Mouse (Mus musculus) embryonic facial prominence, embryonic 15.5 days (tissue): ENCODE results near the gene Fam219a. TPM values are rescaled to one million over a fixed set of nuclear protein-coding genes. Genes with fewer than 3 reads are reported as not detected.

ENCODE experiments used
- ATAC-seq: fragments of 200-750 bp; cut with Nextera tagmentation; 2 replicates; pipeline ENCODE4 v1.8.0; 2017; ENCODE audit warnings: low read depth, moderate TSS enrichment; ENCODE audit not compliant: insufficient number of reproducible peaks, low FRiP score, low TSS enrichment
- H3K27ac ChIP-seq: fragments of 300-500 bp; sonication (generic); replicated peaks from 2 replicates; pipeline ENCODE4 v1.5.1; 2015; ENCODE audit warnings: mild to moderate bottlenecking, inconsistent platforms
- H3K27me3 ChIP-seq: fragments of 300-500 bp; sonication (generic); 2 replicates; pipeline ENCODE4 v1.6.1; 2015; ENCODE audit warnings: inconsistent platforms
- H3K36me3 ChIP-seq: fragments of 300-500 bp; sonication (generic); 2 replicates; pipeline ENCODE4 v1.6.1; 2015; ENCODE audit warnings: mild to moderate bottlenecking, inconsistent platforms
- H3K4me1 ChIP-seq: fragments of 300-500 bp; sonication (generic); 2 replicates; pipeline ENCODE4 v1.6.1; 2015; ENCODE audit warnings: inconsistent platforms
- H3K4me2 ChIP-seq: fragments of 300-500 bp; sonication (generic); replicated peaks from 2 replicates; pipeline ENCODE4 v1.6.1; 2015; ENCODE audit warnings: mild to moderate bottlenecking, inconsistent platforms
- H3K4me3 ChIP-seq: fragments of 300-500 bp; sonication (generic); replicated peaks from 2 replicates; pipeline ENCODE4 v1.5.1; 2015; ENCODE audit warnings: mild to moderate bottlenecking, inconsistent platforms
- H3K9ac ChIP-seq: fragments of 300-500 bp; sonication (generic); 2 replicates; pipeline ENCODE4 v1.6.1; 2015; ENCODE audit warnings: inconsistent platforms
- H3K9me3 ChIP-seq: fragments of 300-500 bp; sonication (generic); replicated peaks from 2 replicates; pipeline ENCODE4 v1.6.1; 2016; ENCODE audit warnings: inconsistent platforms
- WGBS: fragments of 180-500 bp; shearing (Covaris S2); methylation state at CpG from one replicate; pipeline ENCODE4 v1.1.7; 2015; 5-methylcytosine and 5-hydroxymethylcytosine counted together
- polyA plus RNA-seq: library from polyadenylated mRNA; unstranded; fragments of >200 nt; fragmentation: Nextera tagmentation; extraction: Ambion mirVana; gene quantifications from 2 replicates; pipeline ENCODE4 v1.2.1, GENCODE M21; 2015

Fam219a gene
- polyA plus RNA-seq, 1 experiment from 2014 or later = 3.2 TPM

DNA sequence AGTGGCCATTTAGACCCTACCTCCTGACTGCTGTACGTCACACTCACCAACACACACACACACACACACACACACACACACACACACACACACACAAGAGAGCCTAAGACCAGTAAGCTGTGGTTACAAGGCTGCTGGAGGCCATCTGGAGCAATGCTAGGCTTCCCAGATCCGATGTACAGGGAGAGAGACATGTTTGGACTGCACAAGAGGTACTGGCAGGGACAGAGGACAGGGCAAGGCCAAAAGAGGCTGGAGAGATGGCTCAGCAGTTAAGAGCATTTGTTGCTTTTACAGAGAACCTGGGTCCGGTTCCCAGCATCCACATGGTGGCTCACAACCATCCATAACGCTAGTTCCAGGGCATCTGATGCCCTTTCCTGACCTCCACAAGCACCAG is 74.3 kb downstream of the Fam219a start:
- Histone ChIP-seq H3K4me2 (no peak overlapping the region), H3K4me1 (peaks cover 21% of the 10 kb centered on the region), H3K9me3 (no peaks in the 10 kb centered on the region), H3K27ac (no peak overlapping the region), H3K9ac (no peak overlapping the region), H3K27me3 (peaks cover 38% of the 10 kb centered on the region), H3K4me3 (no peak overlapping the region), H3K36me3 (no peaks in the 10 kb centered on the region)
- 81% methylated on average over 4 of the region's 4 CpGs for WGBS
- no peak for ATAC-seq

DNA sequence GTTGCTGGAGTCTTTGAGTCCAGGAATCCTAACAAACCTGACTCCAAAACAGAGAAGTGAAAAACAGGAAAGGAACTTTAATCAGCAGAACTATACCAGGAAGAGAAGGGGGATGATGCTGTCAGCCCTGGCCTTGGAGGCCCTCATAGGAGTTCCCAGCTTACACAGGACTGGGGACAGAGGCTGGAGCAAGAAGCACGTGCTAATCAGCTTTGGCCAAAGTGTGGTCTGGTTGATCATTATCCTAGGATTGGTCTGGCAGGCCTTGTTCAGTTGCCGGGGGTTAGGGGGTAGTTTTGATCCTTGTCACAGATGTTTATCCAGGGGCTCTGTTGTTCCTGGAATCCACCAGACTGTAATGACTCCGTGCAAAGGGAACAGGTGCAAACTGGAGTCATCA is 75.0 kb downstream of the Fam219a start:
- peaks cover 21% of the 10 kb centered on the region for H3K4me1 ChIP-seq
- H3K27ac ChIP-seq = no peak overlapping the region
- 37% methylated on average over 3 of the region's 3 CpGs for WGBS
- no peak overlapping the region for H3K9ac ChIP-seq
- ATAC-seq = no peak
- H3K27me3 ChIP-seq = peaks cover 31% of the 10 kb centered on the region
- H3K4me2 ChIP-seq = no peak overlapping the region
- H3K36me3 ChIP-seq = no peaks in the 10 kb centered on the region
- H3K4me3 ChIP-seq = no peak overlapping the region
- H3K9me3 ChIP-seq = no peaks in the 10 kb centered on the region

DNA sequence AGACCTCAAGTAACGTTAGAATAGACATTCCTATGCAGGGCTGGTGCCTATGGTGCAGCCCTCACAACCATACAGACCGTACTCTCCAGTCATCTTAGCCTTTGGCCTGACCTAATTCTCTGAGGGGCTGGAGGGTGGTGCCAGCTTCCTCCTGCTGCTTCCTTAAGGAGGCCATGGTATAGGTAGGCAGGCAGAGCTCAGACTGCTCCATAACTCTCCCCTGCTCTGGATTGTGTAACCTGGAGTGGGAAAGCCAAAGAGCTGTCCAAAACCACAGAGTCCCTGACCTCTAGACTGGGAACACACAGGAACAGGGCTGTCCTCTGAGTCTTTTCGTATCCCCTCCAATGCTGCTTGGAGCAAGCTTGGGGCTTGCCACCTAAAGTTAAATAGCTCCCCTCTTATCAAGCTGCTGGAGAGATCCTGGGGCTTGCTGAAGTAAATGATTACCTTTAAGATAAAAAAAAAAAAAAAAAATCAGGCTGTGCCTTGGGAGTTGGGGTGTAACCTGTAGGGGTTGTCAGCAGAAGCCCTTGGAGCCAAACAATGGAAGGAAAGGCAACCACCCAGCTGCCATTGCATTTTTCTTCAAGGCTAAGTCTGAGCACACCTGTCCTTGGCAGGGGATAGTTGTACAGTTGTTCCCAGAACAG is 75.7 kb downstream of the Fam219a start:
- 79% methylated on average over 3 of the region's 3 CpGs for WGBS
- no peak for ATAC-seq
- Histone ChIP-seq H3K27me3 (peaks cover 23% of the 10 kb centered on the region), H3K9ac (no peak overlapping the region), H3K9me3 (no peaks in the 10 kb centered on the region), H3K4me3 (no peak overlapping the region), H3K4me1 (peaks cover 13% of the 10 kb centered on the region), H3K36me3 (no peaks in the 10 kb centered on the region), H3K4me2 (no peak overlapping the region), H3K27ac (no peak overlapping the region)

DNA sequence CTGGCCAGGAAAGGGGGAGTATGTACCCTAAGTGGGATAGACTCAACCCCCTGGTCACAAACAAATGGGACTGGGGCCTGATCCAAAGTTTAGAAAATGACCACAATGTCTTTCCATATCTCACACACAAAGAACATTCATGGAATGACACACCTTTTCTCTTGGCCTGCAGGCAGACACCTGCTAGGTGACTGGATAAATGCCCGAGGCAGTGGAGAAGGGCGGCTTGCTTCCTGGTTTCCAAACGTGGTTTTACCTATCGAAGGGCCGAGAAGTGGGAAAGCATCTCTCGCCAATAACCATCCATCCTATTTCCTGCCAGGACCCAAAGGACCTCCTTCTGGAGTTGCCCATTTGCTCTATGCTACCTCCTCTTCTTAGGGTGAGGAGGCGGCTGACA is 76.4 kb downstream of the Fam219a start:
- peaks cover 17% of the 10 kb centered on the region for H3K27me3 ChIP-seq
- no peak overlapping the region for H3K9ac ChIP-seq
- WGBS = 79% methylated on average over 7 of the region's 7 CpGs
- H3K4me3 ChIP-seq = no peak overlapping the region
- ATAC-seq = no peak
- H3K4me1 ChIP-seq = peaks cover 7% of the 10 kb centered on the region
- H3K27ac ChIP-seq = no peak overlapping the region
- H3K36me3 ChIP-seq = no peaks in the 10 kb centered on the region
- H3K9me3 ChIP-seq = no peaks in the 10 kb centered on the region
- H3K4me2 ChIP-seq = no peak overlapping the region

DNA sequence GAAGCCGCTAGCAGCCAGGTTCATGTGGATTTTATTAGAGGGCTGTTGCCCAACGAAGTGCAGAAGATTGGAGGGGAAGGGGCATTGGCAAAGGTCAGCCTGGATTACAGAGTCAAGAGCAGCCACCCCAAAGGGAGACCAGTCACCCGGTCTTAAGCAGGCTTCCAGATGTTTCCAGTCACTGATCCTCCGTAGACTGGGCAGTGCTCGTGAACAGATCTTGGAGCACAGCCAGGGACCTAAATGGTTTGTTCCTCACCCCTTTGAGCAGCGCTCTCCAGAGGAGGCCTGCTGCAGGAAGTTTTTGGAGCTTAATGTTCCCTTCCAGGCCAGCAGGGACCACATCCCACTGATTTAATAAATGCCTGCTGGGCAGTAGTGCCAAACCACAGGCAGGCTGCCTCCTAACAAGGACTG is 87.7 kb downstream of the Fam219a start:
- Histone ChIP-seq H3K9ac (no peak overlapping the region), H3K4me3 (no peak overlapping the region)
- WGBS = 26% methylated on average over 6 of the region's 6 CpGs

DNA sequence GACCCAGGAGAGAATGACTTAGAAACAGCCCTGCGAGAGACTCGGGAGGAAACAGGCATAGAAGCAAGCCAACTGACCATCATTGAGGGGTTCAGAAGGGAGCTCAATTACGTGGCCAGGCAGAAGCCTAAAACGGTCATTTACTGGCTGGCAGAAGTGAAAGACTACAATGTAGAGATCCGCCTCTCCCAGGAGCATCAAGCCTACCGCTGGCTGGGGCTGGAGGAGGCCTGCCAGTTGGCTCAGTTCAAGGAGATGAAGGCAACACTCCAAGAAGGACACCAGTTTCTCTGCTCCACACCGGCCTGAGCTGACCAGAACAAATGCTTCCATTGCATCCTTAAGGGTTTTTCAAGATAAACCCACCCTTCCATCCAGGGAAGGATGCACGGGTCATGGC is 89.1 kb downstream of the Fam219a start:
- no peak overlapping the region for H3K4me2 ChIP-seq
- H3K36me3 ChIP-seq = 0 out of 2 replicates have a peak, but pooled peaks cover 17% of the 10 kb centered on the region
- no peaks in the 10 kb centered on the region for H3K27me3 ChIP-seq
- no peak overlapping the region for H3K27ac ChIP-seq
- H3K9me3 ChIP-seq = no peaks in the 10 kb centered on the region
- WGBS = 70% methylated on average over 8 of the region's 8 CpGs
- no peak overlapping the region for H3K9ac ChIP-seq
- no peak for ATAC-seq
- H3K4me1 ChIP-seq = peaks cover 25% of the 10 kb centered on the region
- H3K4me3 ChIP-seq = no peak overlapping the region

More for the DNA sequence above, 87.7 kb downstream of the Fam219a start:
- no peaks in the 10 kb centered on the region for H3K9me3 ChIP-seq
- 0 out of 2 replicates have a peak, but pooled peaks cover 17% of the 10 kb centered on the region for H3K36me3 ChIP-seq
- peaks cover 25% of the 10 kb centered on the region for H3K4me1 ChIP-seq
- H3K27ac ChIP-seq = 0 out of 2 replicates have a peak overlapping the region, but pooled peaks have one; percentile 6
- ATAC-seq = peak; percentile 75
- H3K27me3 ChIP-seq = no peaks in the 10 kb centered on the region
- no peak overlapping the region for H3K4me2 ChIP-seq

DNA sequence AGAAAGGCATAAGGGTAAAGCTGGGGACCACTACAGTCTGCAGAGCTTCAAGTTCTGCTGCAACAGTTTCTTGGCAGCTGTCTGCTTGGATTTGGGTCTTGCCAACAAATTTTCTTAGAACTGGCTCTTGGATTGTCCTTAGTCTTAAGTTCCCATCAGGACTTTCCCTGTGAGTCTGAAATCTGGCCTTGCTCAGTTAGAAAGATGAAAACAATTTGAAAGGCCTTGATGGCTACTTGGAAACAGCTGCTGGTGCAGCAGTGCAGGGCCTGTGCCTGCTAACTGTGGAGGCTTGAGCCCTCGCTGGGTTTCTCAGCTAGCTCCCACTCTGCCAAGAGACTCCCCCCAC is 89.9 kb downstream of the Fam219a start:
- Histone ChIP-seq H3K4me3 (no peak overlapping the region), H3K9me3 (no peaks in the 10 kb centered on the region), H3K4me1 (peaks cover 25% of the 10 kb centered on the region), H3K27me3 (no peaks in the 10 kb centered on the region), H3K36me3 (0 out of 2 replicates have a peak, but pooled peaks cover 17% of the 10 kb centered on the region), H3K4me2 (no peak overlapping the region), H3K9ac (no peak overlapping the region), H3K27ac (no peak overlapping the region; the same call in 1 of the 2 replicates)
- ATAC-seq = no peak; the same call in 1 of the 2 replicates
- WGBS = 50% methylated on average over 1 of the region's 1 CpGs

DNA sequence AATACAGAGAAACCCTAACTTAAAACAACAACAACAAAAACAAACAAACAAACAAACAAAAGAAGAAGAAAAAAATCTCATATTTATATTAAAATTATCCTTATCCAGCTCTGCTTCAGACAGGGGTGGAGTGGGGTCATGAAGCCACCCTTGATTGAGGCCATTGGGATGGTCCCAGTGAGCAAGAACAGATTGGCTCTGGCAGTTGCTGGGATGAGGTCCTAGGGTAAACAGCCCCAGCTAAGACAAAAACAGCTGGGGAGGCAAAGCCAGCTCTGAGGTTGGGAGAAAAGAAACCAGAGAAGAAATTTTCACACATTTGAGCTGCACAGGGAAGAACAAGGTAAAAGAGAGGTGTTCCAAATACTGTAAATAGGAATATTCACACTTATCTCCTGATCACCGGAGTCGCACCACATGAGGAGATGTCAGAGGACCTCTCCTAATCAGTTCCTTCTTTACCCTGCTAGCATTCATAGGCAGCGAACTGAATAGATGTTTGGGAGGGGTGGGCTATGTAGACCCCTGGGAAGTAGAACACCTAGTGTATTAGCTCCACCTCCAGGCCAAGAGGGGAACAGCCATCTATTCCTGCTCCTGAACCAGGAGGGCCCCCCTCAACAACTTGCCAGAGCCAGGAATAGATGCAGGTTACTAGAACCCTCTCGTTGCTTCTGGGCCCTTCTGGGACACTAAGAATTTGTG is 90.4 kb downstream of the Fam219a start:
- WGBS = 50% methylated on average over 4 of the region's 4 CpGs
- no peaks in the 10 kb centered on the region for H3K9me3 ChIP-seq
- H3K36me3 ChIP-seq = 0 out of 2 replicates have a peak, but pooled peaks cover 17% of the 10 kb centered on the region
- H3K4me2 ChIP-seq = no peak overlapping the region
- no peak for ATAC-seq
- H3K27ac ChIP-seq = no peak overlapping the region
- no peak overlapping the region for H3K9ac ChIP-seq
- H3K27me3 ChIP-seq = no peaks in the 10 kb centered on the region
- H3K4me1 ChIP-seq = peaks cover 25% of the 10 kb centered on the region
- no peak overlapping the region for H3K4me3 ChIP-seq

DNA sequence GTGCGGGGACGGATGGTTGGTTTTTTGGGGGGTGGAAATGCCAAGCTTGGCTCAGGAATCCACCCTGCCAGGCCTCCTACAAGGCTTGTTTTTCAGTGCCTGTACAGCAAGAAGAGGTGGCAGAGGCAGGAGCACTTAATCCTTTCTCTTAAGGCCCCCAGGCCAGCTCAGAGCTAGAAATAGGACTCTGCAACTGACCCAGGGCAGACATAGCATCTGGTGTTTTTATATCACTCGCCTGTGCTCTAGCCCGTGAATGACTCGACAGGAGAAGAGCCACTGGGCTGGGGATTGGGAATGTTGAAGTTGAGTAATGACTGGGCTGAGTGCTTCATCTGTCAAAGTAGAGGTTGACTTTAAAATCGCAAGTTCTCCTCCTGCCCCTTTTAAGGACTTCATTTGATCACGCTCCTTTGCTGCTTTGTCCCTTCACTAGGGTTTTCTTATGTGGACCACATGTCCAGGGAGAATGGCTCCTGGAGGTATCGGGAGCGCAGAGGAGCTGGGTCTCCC is 91.6 kb downstream of the Fam219a start:
- ATAC-seq = no peak
- H3K4me1 ChIP-seq = peaks cover 25% of the 10 kb centered on the region
- WGBS = 81% methylated on average over 9 of the region's 9 CpGs
- no peak overlapping the region for H3K9ac ChIP-seq
- no peak overlapping the region for H3K27ac ChIP-seq
- H3K4me2 ChIP-seq = no peak overlapping the region
- no peaks in the 10 kb centered on the region for H3K27me3 ChIP-seq
- H3K4me3 ChIP-seq = no peak overlapping the region
- H3K36me3 ChIP-seq = 0 out of 2 replicates have a peak, but pooled peaks cover 17% of the 10 kb centered on the region
- no peaks in the 10 kb centered on the region for H3K9me3 ChIP-seq

DNA sequence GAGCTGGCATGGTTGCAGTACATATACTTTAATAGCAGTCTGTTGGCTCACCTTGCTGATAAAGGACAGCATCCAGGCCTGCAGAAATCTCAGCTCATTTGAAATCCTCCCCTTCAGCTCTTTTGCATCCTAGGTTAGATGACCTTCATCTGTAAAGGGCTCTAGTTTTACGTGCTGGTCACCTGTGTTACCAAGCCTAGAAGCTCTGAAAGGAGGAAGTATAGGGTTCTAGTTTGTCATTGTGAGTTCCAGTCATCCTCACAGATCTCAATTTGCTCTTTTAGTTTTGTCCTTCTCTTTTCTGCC is 98.0 kb downstream of the Fam219a start:
- H3K4me1 ChIP-seq = peaks cover 15% of the 10 kb centered on the region; the same call in 1 of the 2 replicates
- H3K9ac ChIP-seq = no peak overlapping the region
- H3K4me2 ChIP-seq = no peak overlapping the region
- no peak for ATAC-seq
- no peaks in the 10 kb centered on the region for H3K36me3 ChIP-seq
- H3K9me3 ChIP-seq = no peaks in the 10 kb centered on the region
- no peaks in the 10 kb centered on the region for H3K27me3 ChIP-seq
- H3K4me3 ChIP-seq = no peak overlapping the region
- 80% methylated on average over 1 of the region's 1 CpGs for WGBS
- no peak overlapping the region for H3K27ac ChIP-seq

DNA sequence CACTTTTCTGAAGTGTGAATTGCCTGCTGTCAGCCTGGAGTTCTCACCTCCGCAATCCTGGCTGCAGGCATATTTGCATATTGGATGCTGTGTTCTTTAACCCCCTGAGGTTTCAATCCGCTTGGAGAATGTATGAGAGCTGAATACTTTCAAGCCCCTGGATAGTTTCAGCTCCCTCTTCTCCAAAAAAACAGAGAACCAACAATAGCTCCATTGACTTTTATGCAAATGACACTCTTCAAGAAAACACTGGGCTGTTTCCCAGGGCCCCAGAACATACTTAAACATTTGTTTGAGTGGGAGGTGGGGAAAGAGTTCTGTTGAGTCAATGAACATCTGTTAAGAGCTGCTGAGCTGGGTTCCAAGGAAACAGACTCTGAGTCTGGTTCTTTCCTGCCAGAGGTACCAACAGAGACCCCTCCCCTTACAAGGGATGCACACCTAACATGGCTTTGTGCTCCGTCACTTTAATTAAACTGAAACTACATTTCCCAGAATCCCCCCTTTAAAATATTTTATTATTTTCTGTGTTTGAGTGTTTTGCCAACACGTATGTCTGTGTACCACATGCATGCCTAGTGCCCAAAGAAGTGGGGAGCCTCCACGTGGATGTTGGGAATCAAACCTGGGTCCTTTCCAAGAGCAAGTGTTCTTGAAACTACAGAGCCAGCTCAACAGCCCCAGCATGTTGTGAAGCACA is 98.5 kb downstream of the Fam219a start:
- no peak for ATAC-seq

More for the DNA sequence above, 98.5 kb downstream of the Fam219a start:
- Histone ChIP-seq H3K9me3 (no peaks in the 10 kb centered on the region), H3K27ac (0 out of 2 replicates have a peak overlapping the region, but pooled peaks have one; percentile 24), H3K9ac (no peak overlapping the region), H3K36me3 (no peaks in the 10 kb centered on the region), H3K4me1 (peaks cover 17% of the 10 kb centered on the region; the same call in 1 of the 2 replicates), H3K4me2 (no peak overlapping the region), H3K4me3 (no peak overlapping the region), H3K27me3 (no peaks in the 10 kb centered on the region)
- whole genome bisulfite sequencing = 37% methylated on average over 5 of the region's 5 CpGs
